Mouse (Mus musculus): ENCODE measurements around the gene Pqlc3. TPM values are rescaled to one million over a fixed set of nuclear protein-coding genes. Genes with fewer than 3 reads are reported as not detected.

Pqlc3 gene
- total RNA-seq, 2 experiments from 2014 or later: 1.2 to 1.3 TPM

- TF ChIP-seq CTCF (IDR thresholded peaks at IDR 0.05): no peak
- H3K27ac ChIP-seq: no peak overlapping the region
- no peak overlapping the region for H3K4me3 ChIP-seq
- intact Hi-C loops (cut with DNase I): no loop called here
- no peak for DNase-seq (ENCODE audit: extremely low spot score in 1 of 2, low spot score in 2 of 2)
Observed at GRCm38 (mm10) chr12:16941976-16942375, 58.2 kb downstream of the Pqlc3 start.

Other genes with a start within 250 kb of the Pqlc3 start
- under 1 TPM; 0.96 to 0.97 TPM for gene Greb1, start 199.5 kb downstream of the Pqlc3 start, total RNA-seq (2021)
- gene E2f6, start 189.4 kb downstream of the Pqlc3 start, total RNA-seq (2021): 10 to 100 TPM; 38.1 to 45.8 TPM
- 100 to 1,000 TPM; 154 to 161 TPM for gene Rock2, start 105.5 kb downstream of the Pqlc3 start, total RNA-seq (2021)
- gene 2410004P03Rik, start 11.3 kb upstream of the Pqlc3 start, total RNA-seq (2021): 1 to 10 TPM in 1 of 2 experiments, under 1 TPM in 1; 0.57 to 1.1 TPM
- 100 to 1,000 TPM; 115 to 117 TPM for gene Kcnf1, start 176.5 kb upstream of the Pqlc3 start, total RNA-seq (2021)

Measured in left cerebral cortex, adult 2 months (tissue).